Mouse (Mus musculus): ENCODE data around the gene Lect2. TPM values are rescaled to one million over a fixed set of nuclear protein-coding genes. Genes with fewer than 3 reads are reported as not detected.

The Lect2 gene
- total RNA-seq, 2 experiments from 2014 or later = not detected

- ATAC-seq (replicated peaks; ENCODE audit: poor library complexity) = no peak
Measured at GRCm38 (mm10) chr13:56556701-56557100, 8.4 kb upstream of the Lect2 start.

GRCm38 (mm10) chr13:56555957-56556356 is 7.7 kb upstream of the Lect2 start:
- peak; percentile 42; the same call in 1 of the 2 replicates for ATAC-seq (replicated peaks; ENCODE audit: poor library complexity)

GRCm38 (mm10) chr13:56554409-56554808 is 6.1 kb upstream of the Lect2 start:
- ATAC-seq (replicated peaks; ENCODE audit: poor library complexity) = peak; percentile 70

- ATAC-seq (replicated peaks; ENCODE audit: poor library complexity) = no peak
Measured at GRCm38 (mm10) chr13:56553923-56554322, 5.6 kb upstream of the Lect2 start.

GRCm38 (mm10) chr13:56551661-56552060 is 3.4 kb upstream of the Lect2 start:
- ATAC-seq (replicated peaks; ENCODE audit: poor library complexity) = no peak

GRCm38 (mm10) chr13:56550574-56550973 is 2.3 kb upstream of the Lect2 start:
- peak; percentile 27; the same call in 1 of the 2 replicates for ATAC-seq (replicated peaks; ENCODE audit: poor library complexity)

GRCm38 (mm10) chr13:56549364-56549763 is 1.1 kb upstream of the Lect2 start:
- ATAC-seq (replicated peaks; ENCODE audit: poor library complexity) = peak; percentile 95

GRCm38 (mm10) chr13:56544956-56545355 is 3.3 kb downstream of the Lect2 start:
- ATAC-seq (replicated peaks; ENCODE audit: poor library complexity) = no peak

GRCm38 (mm10) chr13:56543805-56544204 is 4.5 kb downstream of the Lect2 start:
- no peak for ATAC-seq (replicated peaks; ENCODE audit: poor library complexity)

- no peak for ATAC-seq (replicated peaks; ENCODE audit: poor library complexity)
Measured at GRCm38 (mm10) chr13:56539846-56540245, 8.5 kb downstream of the Lect2 start.

- ATAC-seq (replicated peaks; ENCODE audit: poor library complexity) = no peak
Measured at GRCm38 (mm10) chr13:56537026-56537425, 11.3 kb downstream of the Lect2 start.

- ATAC-seq (replicated peaks; ENCODE audit: poor library complexity) = no peak
Measured at GRCm38 (mm10) chr13:56535570-56535969, 12.7 kb downstream of the Lect2 start.

- ATAC-seq (replicated peaks; ENCODE audit: poor library complexity) = no peak
Measured at GRCm38 (mm10) chr13:56534931-56535330, 13.4 kb downstream of the Lect2 start.

GRCm38 (mm10) chr13:56529685-56530084 is 18.6 kb downstream of the Lect2 start:
- ATAC-seq (replicated peaks; ENCODE audit: poor library complexity) = 0 out of 2 replicates have a peak, but pooled peaks have one; percentile 14

GRCm38 (mm10) chr13:56529031-56529430 is 19.3 kb downstream of the Lect2 start:
- ATAC-seq (replicated peaks; ENCODE audit: poor library complexity) = peak; percentile 72

GRCm38 (mm10) chr13:56528281-56528680 is 20.0 kb downstream of the Lect2 start:
- no peak for ATAC-seq (replicated peaks; ENCODE audit: poor library complexity)

GRCm38 (mm10) chr13:56527846-56528245 is 20.5 kb downstream of the Lect2 start:
- no peak for ATAC-seq (replicated peaks; ENCODE audit: poor library complexity)

GRCm38 (mm10) chr13:56526871-56527270 is 21.4 kb downstream of the Lect2 start:
- ATAC-seq (replicated peaks; ENCODE audit: poor library complexity) = no peak

- no peak for ATAC-seq (replicated peaks; ENCODE audit: poor library complexity)
Measured at GRCm38 (mm10) chr13:56522821-56523167, 25.5 kb downstream of the Lect2 start.

GRCm38 (mm10) chr13:56522081-56522820 is 26.1 kb downstream of the Lect2 start, which contains the start of gene Fbxl21:
TSS of gene Fbxl21 (plus strand) at chr13:56522472.
- ATAC-seq (replicated peaks; ENCODE audit: poor library complexity) = peak; percentile 99

GRCm38 (mm10) chr13:56516816-56517215 is 31.5 kb downstream of the Lect2 start:
- ATAC-seq (replicated peaks; ENCODE audit: poor library complexity) = no peak

- no peak for ATAC-seq (replicated peaks; ENCODE audit: poor library complexity)
Measured at GRCm38 (mm10) chr13:56516311-56516710, 32.0 kb downstream of the Lect2 start.

- ATAC-seq (replicated peaks; ENCODE audit: poor library complexity) = no peak
Measured at GRCm38 (mm10) chr13:56513595-56513994, 34.7 kb downstream of the Lect2 start.
